ENCODE assay signal across 12 mouse cellular contexts in genomic region chr6:124900801-124901480, GRCm38 (mm10). TPM values are rescaled to one million over a fixed set of nuclear protein-coding genes. Genes with fewer than 3 reads are reported as not detected.
DNase-seq lines count a peak whose midpoint lies in the region; ATAC-seq and TF ChIP-seq lines count a peak whose summit lies in the region.
"Had no signal": no experiment of that assay in that cellular context is flagged by ENCODE, and none has a peak within 500 bp of the region (broad histone marks: within the 10 kb centered on the region; RNA-seq: fewer than 3 reads in every experiment).

No protein-coding gene starts in this region.

- H3K9me3 ChIP-seq in midbrain, embryonic 11.5 days (ENCODE audit: control insufficient read depth, low read length): no peaks in the 10 kb centered on the region
- no peaks in the 10 kb centered on the region for H3K9me3 ChIP-seq in midbrain, embryonic 13.5 days
- H3K9me3 ChIP-seq: forebrain, embryonic 13.5 days; kidney, embryonic 15.5 days had no signal

- DNase-seq in gastrocnemius, adult 2 months: peak; percentile 35
- no peak for DNase-seq in gastrocnemius, postnatal 25 days
- peak; percentile 83 for DNase-seq in midbrain, embryonic 11.5 days (ENCODE audit: low spot score, missing footprints)
- no peak for DNase-seq in ovary, adult 18-20 months (ENCODE audit: low spot score)
- no peak for DNase-seq in layer of hippocampus, postnatal 25 days (ENCODE audit: extremely low spot score in 1 of 2, low spot score in 1 of 2)

- H3K4me3 ChIP-seq in gastrocnemius, adult 2 months: no peak overlapping the region
- H3K4me3 ChIP-seq in midbrain, embryonic 11.5 days (ENCODE audit: low read depth, low read length): no peak overlapping the region
- no peak overlapping the region for H3K4me3 ChIP-seq in midbrain, embryonic 13.5 days (replicated peaks)
- H3K4me3 ChIP-seq in bone marrow, adult 2 months (replicated peaks; ENCODE audit: control insufficient read depth, low read depth, low read length): no peak overlapping the region
- H3K4me3 ChIP-seq: forebrain, embryonic 13.5 days; kidney, embryonic 15.5 days had no signal

- 50% methylated on average over 10 of the region's 10 CpGs for WGBS in midbrain, embryonic 11.5 days
- 42% methylated on average over 10 of the region's 10 CpGs for WGBS in midbrain, embryonic 13.5 days
- 29% methylated on average over 10 of the region's 10 CpGs for WGBS in bone marrow, adult 2 months

- peaks cover 16% of the 10 kb centered on the region for H3K4me1 ChIP-seq in midbrain, embryonic 11.5 days (ENCODE audit: control insufficient read depth, insufficient read depth, low read length)
- peaks cover 28% of the 10 kb centered on the region for H3K4me1 ChIP-seq in midbrain, embryonic 13.5 days (replicated peaks)
- peaks cover 2% of the 10 kb centered on the region; the same call in 1 of the 2 replicates for H3K4me1 ChIP-seq in bone marrow, adult 2 months (ENCODE audit: control insufficient read depth, insufficient read depth, low read length)

- H3K4me2 ChIP-seq in midbrain, embryonic 11.5 days: no peak overlapping the region
- no peak overlapping the region for H3K4me2 ChIP-seq in midbrain, embryonic 13.5 days (replicated peaks)
- H3K4me2 ChIP-seq: forebrain, embryonic 13.5 days; kidney, embryonic 15.5 days had no signal

- no peaks in the 10 kb centered on the region for H3K36me3 ChIP-seq in midbrain, embryonic 11.5 days (ENCODE audit: control insufficient read depth, insufficient read depth, low read length)
- no peaks in the 10 kb centered on the region for H3K36me3 ChIP-seq in midbrain, embryonic 13.5 days
- H3K36me3 ChIP-seq: kidney, embryonic 15.5 days had no signal

- TF ChIP-seq CTCF in gastrocnemius, adult 2 months (IDR thresholded peaks at IDR 0.05): no peak
- no peak for TF ChIP-seq CTCF in bone marrow, adult 2 months (IDR thresholded peaks at IDR 0.05; ENCODE audit: control insufficient read depth, insufficient read depth, low read length)

- intact Hi-C loops in gastrocnemius, adult 2 months (cut with DNase I): loop anchor here (5.0 kb wide), 1 partner anchor 44 kb away; the partner anchor contains the start of gene P3h3

- no peak overlapping the region for H3K27ac ChIP-seq in gastrocnemius, adult 2 months
- no peak overlapping the region for H3K27ac ChIP-seq in midbrain, embryonic 11.5 days (ENCODE audit: low read depth, low read length)
- no peak overlapping the region for H3K27ac ChIP-seq in midbrain, embryonic 13.5 days
- H3K27ac ChIP-seq in bone marrow, adult 2 months (ENCODE audit: control insufficient read depth, insufficient read depth, low read depth, low read length, poor library complexity): 0 out of 2 replicates have a peak overlapping the region, but pooled peaks have one; percentile 40
- H3K27ac ChIP-seq: kidney, embryonic 15.5 days; liver, embryonic 14.5 days had no signal

- H3K27me3 ChIP-seq in midbrain, embryonic 11.5 days (ENCODE audit: control insufficient read depth, insufficient read depth, low read length): no peaks in the 10 kb centered on the region
- no peaks in the 10 kb centered on the region for H3K27me3 ChIP-seq in midbrain, embryonic 13.5 days
- H3K27me3 ChIP-seq: forebrain, embryonic 13.5 days; kidney, embryonic 15.5 days had no signal

- no peak overlapping the region for H3K9ac ChIP-seq in midbrain, embryonic 11.5 days (ENCODE audit: low read length)
- no peak overlapping the region for H3K9ac ChIP-seq in midbrain, embryonic 13.5 days (replicated peaks)
- H3K9ac ChIP-seq: forebrain, embryonic 13.5 days; kidney, embryonic 15.5 days; liver, embryonic 14.5 days had no signal

- TF ChIP-seq POLR2A in bone marrow, adult 2 months (IDR thresholded peaks at IDR 0.05; ENCODE audit: borderline replicate concordance, control insufficient read depth, low read depth, low read length): no peak

- no peak for ATAC-seq in midbrain, embryonic 11.5 days (ENCODE audit: low FRiP score)
- ATAC-seq in midbrain, embryonic 13.5 days: no peak
- peak; percentile 67 for ATAC-seq in monocyte, adult 5-6 weeks (replicated peaks; ENCODE audit: insufficient number of reproducible peaks, low FRiP score, low TSS enrichment, poor library complexity, severe bottlenecking)
- ATAC-seq: forebrain, embryonic 13.5 days had no signal

RNA-seq across cellular contexts. Expression of gene Lag3, which starts 10.6 kb away (rescaled TPM):
- total RNA-seq in gastrocnemius, adult 2 months (2021): under 1 TPM; 0.11 to 0.13 TPM
- total RNA-seq in gastrocnemius, postnatal 25 days (2021): under 1 TPM in 1 of 2 experiments, not detected in 1; 0.51 TPM
- polyA plus RNA-seq in midbrain, embryonic 11.5 days (2014; fragmentation: Nextera tagmentation; extraction: Ambion mirVana): 0.88 and 2.4 TPM in 2 replicates
- 2.3 and 2.5 TPM in 2 replicates for polyA plus RNA-seq in midbrain, embryonic 13.5 days (2015; fragmentation: Nextera tagmentation; extraction: Ambion mirVana)
- 2.9 and 7.6 TPM in 2 replicates for polyA plus RNA-seq in bone marrow, adult 2 months (2011; ENCODE audit: insufficient read depth, insufficient read length, low replicate concordance, missing spikeins)
- 0.68 TPM in 1 of 3 replicates, not detected in the others for total RNA-seq in monocyte, adult 5-6 weeks (2017)
- 1 to 10 TPM; 2.4 to 2.6 TPM for total RNA-seq in layer of hippocampus, postnatal 25 days (2021)

RNA-seq across cellular contexts. Expression of gene Cd4, which starts 12.9 kb away (rescaled TPM):
- not detected for total RNA-seq in gastrocnemius, adult 2 months (2021)
- 1 to 10 TPM in 1 of 2 experiments, not detected in 1; 1.2 TPM for total RNA-seq in gastrocnemius, postnatal 25 days (2021)
- not detected in 2 replicates for polyA plus RNA-seq in midbrain, embryonic 11.5 days (2014; fragmentation: Nextera tagmentation; extraction: Ambion mirVana)
- polyA plus RNA-seq in midbrain, embryonic 13.5 days (2015; fragmentation: Nextera tagmentation; extraction: Ambion mirVana): 0.07 TPM in 1 of 2 replicates, not detected in the other
- 3.5 and 3.6 TPM in 2 replicates for polyA plus RNA-seq in bone marrow, adult 2 months (2011; ENCODE audit: insufficient read depth, insufficient read length, low replicate concordance, missing spikeins)
- 3.1 to 5.2 TPM (median 4.0 TPM) in 3 replicates for total RNA-seq in monocyte, adult 5-6 weeks (2017)
- total RNA-seq in layer of hippocampus, postnatal 25 days (2021): under 1 TPM; 0.22 to 0.26 TPM
- total RNA-seq: MEL had no signal

RNA-seq across cellular contexts. Expression of gene Ptms, which starts 19.0 kb away (rescaled TPM):
- 10 to 100 TPM; 65.5 to 99.4 TPM for total RNA-seq in gastrocnemius, adult 2 months (2021)
- total RNA-seq in gastrocnemius, postnatal 25 days (2021): 100 to 1,000 TPM; 126 to 152 TPM
- 258 and 288 TPM in 2 replicates for polyA plus RNA-seq in midbrain, embryonic 11.5 days (2014; fragmentation: Nextera tagmentation; extraction: Ambion mirVana)
- 662 and 802 TPM in 2 replicates for polyA plus RNA-seq in midbrain, embryonic 13.5 days (2015; fragmentation: Nextera tagmentation; extraction: Ambion mirVana)
- polyA plus RNA-seq in bone marrow, adult 2 months (2011; ENCODE audit: insufficient read depth, insufficient read length, low replicate concordance, missing spikeins): 157 and 192 TPM in 2 replicates
- 89.3 to 145 TPM (median 115 TPM) in 3 replicates for total RNA-seq in monocyte, adult 5-6 weeks (2017)
- total RNA-seq in layer of hippocampus, postnatal 25 days (2021): 1,000 to 10,000 TPM; 1,178 to 1,233 TPM

RNA-seq across cellular contexts. Expression of gene Mlf2, which starts 30.2 kb away (rescaled TPM):
- total RNA-seq in gastrocnemius, adult 2 months (2021): 100 to 1,000 TPM; 202 to 204 TPM
- total RNA-seq in gastrocnemius, postnatal 25 days (2021): 100 to 1,000 TPM; 207 to 210 TPM
- polyA plus RNA-seq in midbrain, embryonic 11.5 days (2014; fragmentation: Nextera tagmentation; extraction: Ambion mirVana): 430 and 435 TPM in 2 replicates
- 419 and 462 TPM in 2 replicates for polyA plus RNA-seq in midbrain, embryonic 13.5 days (2015; fragmentation: Nextera tagmentation; extraction: Ambion mirVana)
- polyA plus RNA-seq in bone marrow, adult 2 months (2011; ENCODE audit: insufficient read depth, insufficient read length, low replicate concordance, missing spikeins): 45.8 and 74.0 TPM in 2 replicates
- 46.8 to 65.2 TPM (median 56.4 TPM) in 3 replicates for total RNA-seq in monocyte, adult 5-6 weeks (2017)
- 100 to 1,000 TPM; 670 to 704 TPM for total RNA-seq in layer of hippocampus, postnatal 25 days (2021)

RNA-seq across cellular contexts. Expression of gene Gpr162, which starts 37.2 kb away (rescaled TPM):
- total RNA-seq in gastrocnemius, adult 2 months (2021): not detected
- total RNA-seq in gastrocnemius, postnatal 25 days (2021): under 1 TPM; 0.23 to 0.32 TPM
- polyA plus RNA-seq in midbrain, embryonic 11.5 days (2014; fragmentation: Nextera tagmentation; extraction: Ambion mirVana): 1.6 and 2.1 TPM in 2 replicates
- 19.2 and 22.9 TPM in 2 replicates for polyA plus RNA-seq in midbrain, embryonic 13.5 days (2015; fragmentation: Nextera tagmentation; extraction: Ambion mirVana)
- 0.56 and 2.4 TPM in 2 replicates for polyA plus RNA-seq in bone marrow, adult 2 months (2011; ENCODE audit: insufficient read depth, insufficient read length, low replicate concordance, missing spikeins)
- 0.38 TPM in 1 of 3 replicates, not detected in the others for total RNA-seq in monocyte, adult 5-6 weeks (2017)
- 100 to 1,000 TPM; 184 to 196 TPM for total RNA-seq in layer of hippocampus, postnatal 25 days (2021)

Comparison
In these comparisons a context has a peak if more than half of its experiments do, and no peak if none do; other contexts are left out.
1. DNase-seq: peak in gastrocnemius, adult 2 months (single experiment) and midbrain, embryonic 11.5 days (single experiment); none in gastrocnemius, postnatal 25 days (single experiment), ovary, adult 18-20 months (single experiment) and layer of hippocampus, postnatal 25 days (0 of 2).